Mouse (Mus musculus) cerebellum, adult 11 months (tissue): ENCODE data around the gene Map1b.
A peak's percentile ranks its signal among the peaks of the same experiment; 100 is the strongest.

Source experiments
- DNase-seq: peaks from one replicate; pipeline ENCODE4 v3.0.0; 2022

The Map1b gene

DNA sequence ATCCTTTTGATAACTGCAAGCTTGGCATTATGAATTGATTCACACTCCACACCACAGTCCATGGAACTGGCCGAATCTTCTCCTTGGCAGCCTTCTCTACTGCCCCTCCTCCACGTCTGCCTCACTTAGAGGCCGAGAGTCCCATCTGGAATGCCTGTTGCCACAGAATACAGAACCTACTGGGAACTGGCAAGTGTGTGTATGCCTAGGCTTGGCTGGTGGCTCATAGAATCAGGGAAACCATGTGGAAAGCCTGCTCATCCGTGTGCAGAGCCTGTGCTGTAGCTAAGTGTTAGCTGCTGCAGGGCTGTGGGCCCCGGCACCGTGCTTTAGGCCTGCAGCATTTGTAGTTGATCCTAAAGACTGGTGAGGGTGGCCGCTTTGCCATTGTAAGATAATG, 119.1 kb downstream of the Map1b start:
- DNase-seq: peak; percentile 75

DNA sequence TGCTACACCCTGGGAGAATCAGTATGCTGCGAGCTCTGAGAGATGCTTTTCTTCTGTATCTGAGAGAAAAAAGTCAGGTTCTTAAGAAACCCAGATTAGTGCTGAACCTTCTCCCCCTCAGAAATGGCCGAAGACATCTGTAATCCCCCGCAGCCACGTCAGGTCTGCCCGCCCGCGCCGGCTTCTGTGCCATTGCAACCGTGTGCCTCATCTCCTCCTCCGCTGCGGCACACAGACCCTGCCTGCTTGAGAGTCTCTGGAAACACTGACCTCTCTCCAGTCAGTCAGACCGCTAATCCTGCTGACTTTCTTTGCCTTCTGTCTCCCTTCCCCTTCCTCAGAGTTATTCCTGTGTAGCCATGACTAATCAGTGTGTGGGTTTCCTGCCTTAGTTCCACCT, 120.8 kb downstream of the Map1b start:
- DNase-seq: no peak

DNA sequence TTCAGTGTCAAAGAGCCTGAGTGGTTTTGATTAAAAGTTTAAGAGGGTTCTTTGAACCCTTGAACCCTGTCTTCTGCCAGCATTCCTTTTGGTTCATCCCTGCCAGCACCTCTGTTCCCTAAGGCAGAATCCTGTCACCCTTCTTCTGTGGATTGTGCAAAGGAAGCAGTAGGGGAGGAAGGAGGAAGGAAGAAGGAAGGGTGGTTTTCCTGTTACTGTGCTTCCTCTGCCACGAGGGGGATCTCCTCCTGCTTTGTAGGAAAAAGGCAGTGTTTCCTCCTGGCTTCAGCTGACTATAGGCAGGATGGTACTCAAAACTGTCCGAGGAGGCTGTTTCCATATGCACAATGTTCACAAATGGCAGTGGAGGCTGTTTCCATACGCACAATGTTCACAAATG, 121.6 kb downstream of the Map1b start:
- no peak for DNase-seq

DNA sequence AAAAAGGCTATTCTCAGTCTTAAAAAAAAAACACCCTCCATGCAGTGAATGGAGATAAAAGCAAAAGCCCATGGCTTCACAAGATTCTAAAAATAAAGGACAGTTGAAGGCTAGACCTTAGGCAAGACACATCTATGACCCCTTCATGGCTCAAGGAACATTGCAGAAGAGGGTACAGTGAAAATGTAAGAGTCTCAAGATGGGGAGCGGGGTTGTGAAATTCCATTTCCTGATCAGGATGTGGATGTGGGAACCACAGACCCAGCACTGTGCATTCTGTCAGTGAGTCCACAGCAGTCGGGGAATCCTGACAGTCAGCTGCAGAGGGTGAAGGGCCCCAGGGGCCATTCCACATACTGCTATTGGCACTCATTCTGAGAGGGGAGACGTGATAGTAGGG, 123.2 kb downstream of the Map1b start:
- DNase-seq: no peak

DNA sequence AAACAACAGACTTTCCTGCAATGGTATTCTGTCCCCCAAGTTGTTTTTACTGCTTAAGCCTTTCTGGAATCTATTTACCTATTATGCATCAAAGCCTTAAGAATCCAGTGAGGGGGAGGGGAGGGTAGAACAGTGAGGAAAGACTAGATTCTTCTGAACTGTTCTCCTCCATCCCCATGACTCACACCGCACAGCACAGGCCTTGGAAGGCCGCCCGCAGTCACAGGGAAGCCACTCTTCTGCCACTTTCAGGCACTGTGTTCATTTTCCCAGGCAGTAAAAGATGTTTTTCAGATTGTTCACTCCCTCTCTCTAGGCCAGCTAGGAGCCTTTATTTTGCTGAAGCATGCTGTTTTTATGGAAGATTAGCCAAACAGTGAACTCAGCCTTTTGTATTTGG, 124.9 kb downstream of the Map1b start:
- DNase-seq: peak; percentile 65

DNA sequence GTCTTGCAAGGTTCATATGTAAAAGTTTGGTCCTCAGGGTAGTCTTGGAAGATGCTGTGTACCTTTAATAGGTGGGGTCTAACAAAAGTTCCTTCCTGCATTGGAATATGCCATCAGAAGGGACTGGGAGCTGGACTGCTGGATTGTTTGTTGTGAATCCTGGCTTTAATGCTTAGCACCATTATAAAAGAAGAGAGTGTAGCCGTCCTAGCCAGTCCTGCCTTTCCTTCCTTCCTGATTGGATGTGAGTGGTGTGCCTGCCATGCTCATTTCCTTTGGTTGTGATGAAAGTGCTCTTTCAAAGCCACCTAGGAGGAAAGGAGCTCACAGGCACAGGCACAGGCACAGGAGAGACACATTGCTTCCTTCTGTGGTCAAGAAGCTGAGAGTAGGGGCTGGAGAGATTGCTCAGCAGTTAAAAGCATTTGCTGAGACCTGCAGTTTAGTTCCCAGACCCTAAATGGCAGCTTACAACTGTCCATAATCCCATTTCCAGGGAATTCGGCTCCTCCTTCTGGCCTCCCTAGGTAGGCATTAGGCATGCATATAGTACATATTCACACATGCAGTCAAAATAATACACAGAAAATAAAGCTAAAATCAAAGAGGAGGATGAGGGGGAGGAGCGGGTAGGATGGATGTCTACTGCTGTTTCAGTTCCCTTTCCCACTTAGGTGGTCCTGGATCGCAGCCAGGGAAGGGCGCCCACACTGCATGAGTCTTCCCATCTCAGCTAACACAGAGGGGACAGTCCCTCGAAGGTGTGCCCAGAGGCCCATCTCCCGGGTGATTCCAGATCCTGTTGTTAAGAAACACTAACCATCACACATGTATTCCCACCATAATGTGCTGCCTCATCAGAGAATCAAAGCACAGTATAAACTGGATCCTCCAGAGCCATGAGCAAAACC, 128.2 kb downstream of the Map1b start:
- no peak for DNase-seq

DNA sequence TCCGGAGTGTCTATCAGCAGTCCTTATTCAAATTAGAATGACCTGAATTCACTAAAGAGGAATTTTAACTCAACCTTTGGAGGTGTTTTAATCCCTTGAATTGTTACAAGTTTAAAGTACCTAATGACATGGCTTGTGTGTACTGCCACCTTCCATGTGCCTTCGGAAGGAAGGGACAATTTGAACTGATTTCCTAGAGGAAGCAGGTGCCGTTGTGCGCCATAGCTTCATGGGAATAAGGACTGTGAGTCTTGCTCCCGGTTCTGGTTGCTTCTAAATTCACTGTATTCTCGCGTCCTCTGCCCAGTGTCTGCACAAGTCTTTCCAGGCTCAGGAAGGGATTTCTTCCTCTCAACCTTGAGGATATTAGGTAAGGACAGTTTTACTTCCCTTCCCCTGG, 130.0 kb downstream of the Map1b start:
- DNase-seq: no peak

DNA sequence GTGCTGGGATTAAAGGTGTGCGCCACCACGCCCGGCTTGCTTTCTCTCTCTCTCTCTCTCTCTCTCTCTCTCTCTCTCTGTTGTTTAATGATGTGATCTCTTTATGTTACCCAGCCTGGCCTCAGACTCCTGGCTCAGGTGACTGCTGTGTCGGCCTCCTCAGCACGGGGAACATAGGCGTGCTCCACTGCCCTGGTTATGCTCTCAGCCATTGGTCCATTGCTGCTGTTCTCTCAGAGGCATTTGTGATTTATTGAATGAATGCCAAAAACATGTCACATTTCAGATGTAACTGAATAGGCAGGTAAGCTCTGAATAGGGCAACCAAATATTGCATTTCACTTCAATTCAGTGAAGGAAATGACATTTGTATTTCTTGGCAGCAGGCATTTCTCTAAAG, 130.4 kb downstream of the Map1b start:
- no peak for DNase-seq

DNA sequence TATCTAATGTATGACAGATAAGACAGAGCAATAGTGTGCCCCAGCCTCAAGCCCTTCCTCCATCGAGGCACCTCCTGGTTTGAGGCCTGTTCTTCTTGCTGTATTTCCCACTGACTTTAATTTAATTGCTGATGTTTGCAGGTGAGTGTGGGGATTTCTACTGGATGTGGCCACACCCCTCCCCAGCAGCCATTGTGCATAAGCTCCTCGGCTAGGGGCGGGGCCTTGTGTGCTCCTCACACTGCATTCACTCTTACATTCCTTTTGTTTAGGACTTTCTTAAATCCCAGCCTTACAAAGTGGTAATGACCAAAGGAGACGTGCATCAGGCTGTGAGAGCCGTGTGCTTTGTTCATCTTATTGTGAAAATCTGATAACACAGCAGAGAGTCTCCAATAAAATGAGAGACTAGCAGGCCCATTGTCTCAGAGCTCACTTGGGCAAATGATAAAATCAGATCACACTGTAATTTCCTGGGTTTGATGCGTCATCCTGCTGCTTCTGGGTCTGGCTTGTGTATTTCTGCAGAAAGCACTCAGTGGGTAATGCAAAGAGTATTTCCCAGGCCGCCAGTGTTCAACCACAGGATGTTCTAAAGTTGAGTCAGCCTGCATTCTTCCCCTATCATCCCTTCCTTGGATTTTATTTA, 131.7 kb downstream of the Map1b start:
- DNase-seq: no peak

DNA sequence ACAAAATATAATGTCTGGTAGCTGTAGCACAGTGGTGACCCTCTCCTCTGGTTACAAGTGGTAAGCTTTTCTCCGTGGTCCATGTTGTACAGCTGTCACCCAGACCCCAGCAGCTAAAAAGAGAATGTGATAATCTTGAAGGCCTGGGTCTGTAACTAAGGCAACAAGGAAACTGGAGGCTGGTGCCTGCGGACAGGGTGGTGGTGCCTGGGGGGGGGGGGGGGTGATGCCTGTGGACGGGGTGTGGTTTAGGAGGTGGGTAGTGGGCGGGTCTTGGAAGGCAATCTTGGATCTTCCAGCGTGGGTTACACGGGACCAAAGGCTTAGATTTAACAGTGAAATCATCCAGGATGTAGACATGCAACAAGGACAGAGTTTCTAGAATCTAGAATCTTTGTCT, 134.0 kb downstream of the Map1b start:
- no peak for DNase-seq

DNA sequence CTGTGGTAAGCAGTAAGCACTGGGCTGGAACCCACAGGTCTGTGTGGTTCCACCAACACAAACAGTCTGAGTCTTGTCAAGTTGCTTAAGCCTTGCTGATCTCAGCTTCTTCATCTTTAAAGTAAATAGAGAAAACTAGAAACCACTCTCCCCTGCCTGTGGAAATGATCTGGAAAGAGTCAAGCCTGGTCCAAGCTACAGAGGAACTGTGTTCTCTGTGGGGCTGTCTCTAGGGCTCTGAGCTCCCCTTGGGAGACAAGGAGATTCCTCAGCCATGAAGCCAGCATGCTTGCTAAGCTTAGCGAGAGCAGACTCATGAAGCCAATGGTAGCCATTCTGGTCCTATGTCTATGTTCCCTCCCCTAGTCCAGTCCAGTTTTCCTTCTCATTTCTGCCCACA, 138.1 kb downstream of the Map1b start:
- DNase-seq: no peak

DNA sequence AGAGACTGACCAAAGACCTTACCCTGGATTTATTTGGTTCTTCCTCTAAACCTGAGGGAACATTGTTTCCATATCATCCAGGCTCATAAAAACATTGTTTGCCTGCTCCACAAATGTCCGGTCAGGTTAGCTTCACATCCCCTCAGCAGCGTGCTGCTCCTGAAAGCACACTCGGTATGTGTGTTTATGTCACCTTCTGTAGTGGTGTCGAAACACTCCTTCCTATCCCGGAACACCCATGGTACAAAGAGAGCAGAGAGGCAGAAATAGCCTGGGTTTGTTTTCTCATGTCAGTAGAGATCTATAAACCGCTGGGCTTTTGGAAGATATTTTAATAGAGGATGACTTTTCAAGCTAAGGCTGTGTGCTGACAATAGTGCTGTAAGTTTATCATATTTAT, 139.3 kb downstream of the Map1b start:
- no peak for DNase-seq

DNA sequence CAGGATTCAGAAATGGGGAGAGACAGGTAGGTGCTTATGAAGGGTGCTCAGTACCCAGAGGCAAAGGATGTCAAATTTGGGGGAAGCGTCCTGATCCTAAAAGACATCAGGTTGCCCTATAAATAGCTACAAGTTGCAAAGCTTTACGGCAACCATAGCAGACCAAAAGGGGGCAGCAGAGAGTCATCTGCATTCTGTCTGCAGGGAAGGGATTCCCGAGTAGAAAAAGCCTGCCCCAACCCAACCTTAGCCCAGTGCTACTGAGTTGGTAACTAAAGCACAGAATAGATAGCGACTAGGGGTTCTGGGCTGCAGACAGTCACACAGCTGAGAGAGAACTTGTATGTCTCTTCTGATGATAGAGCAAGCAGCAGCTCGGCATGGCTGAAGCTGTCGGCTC, 140.8 kb downstream of the Map1b start:
- peak; percentile 80 for DNase-seq

DNA sequence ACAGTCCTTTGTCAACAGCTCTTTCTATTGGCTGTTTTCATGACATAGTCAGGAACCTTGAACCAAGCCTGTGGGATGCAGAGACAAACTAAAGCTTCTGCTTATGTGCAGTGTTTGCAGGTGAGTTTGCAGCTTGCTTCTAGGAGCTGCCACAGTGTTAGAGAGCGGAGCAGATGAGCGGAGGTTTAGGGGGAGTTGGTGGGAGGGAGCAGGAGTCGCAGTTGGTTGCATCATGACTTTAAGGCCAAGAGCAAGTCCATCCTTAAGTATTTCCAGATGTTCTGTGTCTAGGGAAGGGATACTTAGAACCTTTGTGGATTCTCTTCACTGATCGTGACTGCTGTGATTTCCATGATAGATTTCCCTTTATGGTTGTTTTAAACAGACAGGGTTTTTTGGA, 142.1 kb downstream of the Map1b start:
- DNase-seq: no peak

DNA sequence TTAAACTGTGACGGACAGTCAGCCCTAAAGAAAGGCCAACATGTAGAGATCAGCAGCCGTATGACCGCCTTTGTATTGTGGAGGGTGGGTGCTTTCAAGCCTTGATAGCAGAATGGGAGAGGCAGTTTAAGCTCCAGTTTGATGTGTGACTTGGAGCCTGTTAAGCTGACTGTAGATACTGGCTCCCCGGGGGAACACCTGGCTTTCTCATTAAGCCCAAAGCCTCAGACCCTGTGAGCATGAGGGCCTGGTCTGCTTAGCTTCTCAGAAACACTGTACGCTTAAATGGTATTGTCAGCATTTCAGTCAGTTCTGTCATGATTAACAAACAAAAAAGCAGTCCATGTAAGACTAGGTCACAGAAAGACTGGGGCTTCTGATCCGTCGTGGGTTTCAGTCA, 142.7 kb downstream of the Map1b start:
- DNase-seq: no peak
